Mouse (Mus musculus) embryo, embryonic 11.5 days (tissue): ENCODE data around the gene Gm20509.
"Not testable (repeated sequence)": the region's sequence is repeated elsewhere in the genome, so short reads cannot be mapped to it uniquely, and the experiment has no call there.

ENCODE experiments used
- DNase-seq: peaks from one replicate; pipeline ENCODE4 v3.0.0-alpha.2; 2012; ENCODE audit warnings: low read depth, low spot score

Gm20509 gene

GRCm38 (mm10) chr9:73101536-73101935, 734 bp upstream of the Gm20509 start, which contains the start of gene Khdc3:
Khdc3 (plus strand) TSS chr9:73101836.
- no peak for DNase-seq

GRCm38 (mm10) chr9:73103159-73103879, 1.0 kb downstream of the Gm20509 start:
- DNase-seq: no peak

GRCm38 (mm10) chr9:73103880-73104198, 1.6 kb downstream of the Gm20509 start:
- DNase-seq: no peak

GRCm38 (mm10) chr9:73105141-73105540, 2.9 kb downstream of the Gm20509 start:
- no peak for DNase-seq

GRCm38 (mm10) chr9:73105771-73106170, 3.5 kb downstream of the Gm20509 start:
- no peak for DNase-seq

- peak; percentile 78 for DNase-seq
Measured at GRCm38 (mm10) chr9:73112919-73113906, 10.9 kb downstream of the Gm20509 start, which contains the start of gene Rsl24d1. Rsl24d1 (plus strand) TSS chr9:73113426.

GRCm38 (mm10) chr9:73116704-73117103, 14.4 kb downstream of the Gm20509 start:
- not testable (repeated sequence) for DNase-seq

GRCm38 (mm10) chr9:73118012-73118411, 15.7 kb downstream of the Gm20509 start:
- no peak for DNase-seq

- DNase-seq: no peak
Measured at GRCm38 (mm10) chr9:73121735-73122134, 19.5 kb downstream of the Gm20509 start.

GRCm38 (mm10) chr9:73125043-73125570, 22.8 kb downstream of the Gm20509 start:
- no peak for DNase-seq

- no peak for DNase-seq
Measured at GRCm38 (mm10) chr9:73127457-73127856, 25.2 kb downstream of the Gm20509 start.

- no peak for DNase-seq
Measured at GRCm38 (mm10) chr9:73129875-73130274, 27.6 kb downstream of the Gm20509 start.

- DNase-seq: no peak
Measured at GRCm38 (mm10) chr9:73130529-73130928, 28.3 kb downstream of the Gm20509 start.

- DNase-seq: no peak
Measured at GRCm38 (mm10) chr9:73137341-73137886, 35.1 kb downstream of the Gm20509 start.

GRCm38 (mm10) chr9:73154347-73154746, 52.1 kb downstream of the Gm20509 start:
- no peak for DNase-seq

GRCm38 (mm10) chr9:73157968-73158367, 55.7 kb downstream of the Gm20509 start:
- DNase-seq: no peak

GRCm38 (mm10) chr9:73159265-73159664, 57.0 kb downstream of the Gm20509 start:
- peak; percentile 26 for DNase-seq

GRCm38 (mm10) chr9:73162571-73163333, 60.5 kb downstream of the Gm20509 start:
- peak; percentile 81 for DNase-seq

- no peak for DNase-seq
Measured at GRCm38 (mm10) chr9:73165631-73166030, 63.4 kb downstream of the Gm20509 start.
